Mouse (Mus musculus): ENCODE results near the gene Elf5.

The Elf5 gene

GRCm38 (mm10) chr2:103473362-103473761 lies 61.9 kb downstream of the Elf5 start:
- no peak for DNase-seq (ENCODE audit: low read depth, low spot score)

- DNase-seq (ENCODE audit: low read depth, low spot score), result no peak
Observed at GRCm38 (mm10) chr2:103476180-103476579, 64.7 kb downstream of the Elf5 start.

- DNase-seq (ENCODE audit: low read depth, low spot score), result no peak
Observed at GRCm38 (mm10) chr2:103476657-103477056, 65.2 kb downstream of the Elf5 start.

- no peak for DNase-seq (ENCODE audit: low read depth, low spot score)
Observed at GRCm38 (mm10) chr2:103477456-103477855, 66.0 kb downstream of the Elf5 start.

- no peak for DNase-seq (ENCODE audit: low read depth, low spot score)
Observed at GRCm38 (mm10) chr2:103478326-103478725, 66.8 kb downstream of the Elf5 start.

- no peak for DNase-seq (ENCODE audit: low read depth, low spot score)
Observed at GRCm38 (mm10) chr2:103480240-103480639, 68.8 kb downstream of the Elf5 start.

- no peak for DNase-seq (ENCODE audit: low read depth, low spot score)
Observed at GRCm38 (mm10) chr2:103480871-103481270, 69.4 kb downstream of the Elf5 start.

GRCm38 (mm10) chr2:103481314-103482231 lies 70.1 kb downstream of the Elf5 start:
- no peak for DNase-seq (ENCODE audit: low read depth, low spot score)

GRCm38 (mm10) chr2:103483289-103483985 lies 71.9 kb downstream of the Elf5 start:
- DNase-seq (ENCODE audit: low read depth, low spot score), result no peak

GRCm38 (mm10) chr2:103483986-103484520 lies 72.6 kb downstream of the Elf5 start:
- DNase-seq (ENCODE audit: low read depth, low spot score), result no peak

GRCm38 (mm10) chr2:103484617-103485401 lies 73.3 kb downstream of the Elf5 start, which contains the start of gene Cat:
Cat (minus strand) TSS chr2:103485160.
- DNase-seq (ENCODE audit: low read depth, low spot score), result peak; percentile 93

- DNase-seq (ENCODE audit: low read depth, low spot score), result no peak
Observed at GRCm38 (mm10) chr2:103492526-103492925, 81.0 kb downstream of the Elf5 start.

GRCm38 (mm10) chr2:103493827-103494226 lies 82.3 kb downstream of the Elf5 start:
- no peak for DNase-seq (ENCODE audit: low read depth, low spot score)

- no peak for DNase-seq (ENCODE audit: low read depth, low spot score)
Observed at GRCm38 (mm10) chr2:103495633-103496418, 84.3 kb downstream of the Elf5 start.
